Mouse (Mus musculus): ENCODE data around the gene Rab3gap1. TPM values are rescaled to one million over a fixed set of nuclear protein-coding genes. Genes with fewer than 3 reads are reported as not detected.
A peak's percentile ranks its signal among the peaks of the same experiment; 100 is the strongest.
"Not testable (repeated sequence)": the region's sequence is repeated elsewhere in the genome, so short reads cannot be mapped to it uniquely, and the experiment has no call there.

Rab3gap1 gene
- polyA plus RNA-seq, 1 experiment from 2014 or later: 21.2 TPM

DNA sequence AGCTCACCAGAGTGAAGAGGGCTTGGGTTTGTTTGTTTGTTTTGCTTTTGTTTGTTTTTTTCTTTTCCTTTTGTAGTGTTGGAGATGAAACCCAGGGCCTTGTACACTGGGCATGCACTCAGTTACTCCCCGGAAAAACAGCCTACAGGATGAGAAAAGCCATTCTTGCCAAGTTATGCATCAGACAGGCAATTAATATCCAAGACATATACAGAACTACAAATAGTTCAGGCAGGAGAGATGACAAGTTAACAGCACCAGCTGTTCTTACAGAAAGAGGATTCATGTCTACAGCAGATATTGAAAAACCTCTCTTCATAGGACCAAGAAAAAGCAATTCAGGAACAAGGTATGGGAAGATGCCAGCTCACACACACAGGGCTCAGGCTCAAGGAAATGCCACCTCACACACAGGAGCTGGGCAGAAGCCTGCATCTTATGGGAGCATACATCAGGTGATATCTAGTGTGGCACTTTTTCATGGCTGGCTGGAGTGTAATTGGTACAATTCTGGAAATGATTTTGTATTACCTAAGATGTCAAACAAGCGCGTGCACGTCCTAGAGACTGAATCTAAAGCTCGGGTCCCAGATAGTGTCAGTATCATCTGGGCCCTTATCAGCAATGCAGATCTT is 78.2 kb downstream of the Rab3gap1 start:
- ATAC-seq: no peak
- WGBS: 79% methylated on average over 5 of the region's 5 CpGs
- no peaks in the 10 kb centered on the region for H3K4me1 ChIP-seq (replicated peaks; ENCODE audit: control insufficient read depth, insufficient read depth, low read length)
- H3K36me3 ChIP-seq (ENCODE audit: control insufficient read depth, insufficient read depth): peaks cover 13% of the 10 kb centered on the region
- no peak overlapping the region for H3K27ac ChIP-seq (ENCODE audit: low read length)
- no peaks in the 10 kb centered on the region for H3K27me3 ChIP-seq (replicated peaks; ENCODE audit: control insufficient read depth, insufficient read depth, low read length)
- H3K9ac ChIP-seq (replicated peaks; ENCODE audit: low read depth, low read length): no peak overlapping the region
- H3K4me2 ChIP-seq (ENCODE audit: low read length): no peak overlapping the region
- 0 out of 2 replicates have a peak, but pooled peaks cover 4% of the 10 kb centered on the region for H3K9me3 ChIP-seq (ENCODE audit: control insufficient read depth, low read length)
- no peak overlapping the region for H3K4me3 ChIP-seq (replicated peaks; ENCODE audit: low read length)

DNA sequence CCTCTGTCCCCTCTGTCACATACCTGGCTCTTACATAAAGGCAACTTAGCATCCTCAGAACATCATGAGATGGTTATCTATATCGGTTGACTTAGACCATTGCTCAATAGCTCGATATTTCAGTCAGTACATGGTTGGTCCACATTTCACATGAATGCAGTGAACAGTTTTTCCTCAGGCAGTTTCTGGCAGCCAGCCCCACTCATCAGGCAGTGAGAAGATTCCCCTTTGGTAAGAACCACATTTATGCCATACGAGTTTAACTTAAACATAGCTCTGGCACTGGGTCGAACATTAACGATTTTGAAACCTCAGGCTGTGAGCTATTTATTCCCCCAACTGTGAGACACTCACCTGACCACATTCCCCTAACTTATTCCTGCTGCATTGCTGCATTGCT is 80.2 kb downstream of the Rab3gap1 start:
- no peak overlapping the region for H3K27ac ChIP-seq (ENCODE audit: low read length)
- H3K9ac ChIP-seq (replicated peaks; ENCODE audit: low read depth, low read length): no peak overlapping the region
- H3K9me3 ChIP-seq (ENCODE audit: control insufficient read depth, low read length): 0 out of 2 replicates have a peak, but pooled peaks cover 4% of the 10 kb centered on the region
- H3K4me3 ChIP-seq (replicated peaks; ENCODE audit: low read length): no peak overlapping the region
- no peaks in the 10 kb centered on the region for H3K4me1 ChIP-seq (replicated peaks; ENCODE audit: control insufficient read depth, insufficient read depth, low read length)
- WGBS: 79% methylated on average over 5 of the region's 5 CpGs
- H3K4me2 ChIP-seq (ENCODE audit: low read length): no peak overlapping the region
- ATAC-seq: no peak
- H3K36me3 ChIP-seq (ENCODE audit: control insufficient read depth, insufficient read depth): peaks cover 6% of the 10 kb centered on the region; the same call in 1 of the 2 replicates
- no peaks in the 10 kb centered on the region for H3K27me3 ChIP-seq (replicated peaks; ENCODE audit: control insufficient read depth, insufficient read depth, low read length)

DNA sequence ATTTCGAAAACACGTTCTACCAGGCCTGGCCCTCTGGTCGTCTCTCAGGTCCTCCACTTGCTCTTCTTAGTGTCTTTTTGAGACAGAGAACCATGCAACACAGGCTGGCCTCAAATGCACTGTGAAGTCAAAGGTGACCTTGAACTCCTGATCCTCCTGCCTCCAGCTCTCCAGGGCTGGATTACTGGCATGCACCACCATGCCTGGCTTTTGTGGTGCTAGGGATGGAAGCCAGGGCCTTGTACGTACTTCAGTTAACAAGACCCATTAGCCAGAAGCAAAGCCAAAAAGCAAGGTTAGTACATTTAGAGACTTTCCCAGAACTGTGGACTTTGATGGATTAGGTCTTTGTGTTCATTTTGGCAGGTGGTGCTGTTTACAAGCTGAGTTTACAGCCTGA is 83.7 kb downstream of the Rab3gap1 start:
- Histone ChIP-seq H3K36me3 (ENCODE audit: control insufficient read depth, insufficient read depth) (no peaks in the 10 kb centered on the region), H3K27ac (ENCODE audit: low read length) (no peak overlapping the region), H3K4me2 (ENCODE audit: low read length) (no peak overlapping the region), H3K9me3 (ENCODE audit: control insufficient read depth, low read length) (0 out of 2 replicates have a peak, but pooled peaks cover 4% of the 10 kb centered on the region), H3K4me1 (replicated peaks; ENCODE audit: control insufficient read depth, insufficient read depth, low read length) (no peaks in the 10 kb centered on the region), H3K4me3 (replicated peaks; ENCODE audit: low read length) (no peak overlapping the region), H3K27me3 (replicated peaks; ENCODE audit: control insufficient read depth, insufficient read depth, low read length) (no peaks in the 10 kb centered on the region), H3K9ac (replicated peaks; ENCODE audit: low read depth, low read length) (no peak overlapping the region)
- no peak for ATAC-seq
- WGBS: 84% methylated on average over 4 of the region's 4 CpGs

DNA sequence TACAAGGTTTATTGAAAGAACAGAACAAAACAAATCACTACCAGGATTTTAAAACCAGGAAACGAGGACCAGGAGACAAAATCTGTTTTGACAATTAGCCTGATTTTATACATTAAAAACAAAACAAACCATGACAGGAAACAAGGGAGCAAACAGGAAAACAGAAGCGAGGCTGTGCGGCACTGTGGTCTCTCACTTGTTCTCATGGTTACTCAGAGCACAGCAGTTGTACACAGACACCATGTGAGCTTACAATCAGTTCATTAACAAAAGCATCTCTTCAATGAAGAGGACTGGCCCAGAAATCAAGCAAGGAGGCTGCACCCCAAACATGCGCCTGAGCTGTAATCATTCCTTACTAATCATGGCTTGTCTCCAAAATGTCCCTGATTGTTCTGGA is 85.6 kb downstream of the Rab3gap1 start:
- 73% methylated on average over 4 of the region's 4 CpGs for whole genome bisulfite sequencing
- not testable (repeated sequence) for H3K4me3 ChIP-seq (replicated peaks; ENCODE audit: low read length); H3K9me3 ChIP-seq (ENCODE audit: control insufficient read depth, low read length); H3K27me3 ChIP-seq (replicated peaks; ENCODE audit: control insufficient read depth, insufficient read depth, low read length); H3K27ac ChIP-seq (ENCODE audit: low read length); H3K36me3 ChIP-seq (ENCODE audit: control insufficient read depth, insufficient read depth); H3K4me2 ChIP-seq (ENCODE audit: low read length); H3K4me1 ChIP-seq (replicated peaks; ENCODE audit: control insufficient read depth, insufficient read depth, low read length); ATAC-seq; H3K9ac ChIP-seq (replicated peaks; ENCODE audit: low read depth, low read length)

- H3K27me3 ChIP-seq (replicated peaks; ENCODE audit: control insufficient read depth, insufficient read depth, low read length): no peaks in the 10 kb centered on the region
- H3K4me1 ChIP-seq (replicated peaks; ENCODE audit: control insufficient read depth, insufficient read depth, low read length): peaks cover 10% of the 10 kb centered on the region
- no peaks in the 10 kb centered on the region for H3K9me3 ChIP-seq (ENCODE audit: control insufficient read depth, low read length)
- no peak for ATAC-seq
- H3K4me2 ChIP-seq (ENCODE audit: low read length): no peak overlapping the region
- H3K4me3 ChIP-seq (replicated peaks; ENCODE audit: low read length): no peak overlapping the region
- 72% methylated on average over 4 of the region's 4 CpGs for WGBS
- H3K9ac ChIP-seq (replicated peaks; ENCODE audit: low read depth, low read length): no peak overlapping the region
- H3K27ac ChIP-seq (ENCODE audit: low read length): no peak overlapping the region
- H3K36me3 ChIP-seq (ENCODE audit: control insufficient read depth, insufficient read depth): no peaks in the 10 kb centered on the region
Observed at GRCm38 (mm10) chr1:127954800-127955199, 86.2 kb downstream of the Rab3gap1 start.

GRCm38 (mm10) chr1:127956524-127956923 is 88.0 kb downstream of the Rab3gap1 start:
- H3K9ac ChIP-seq (replicated peaks; ENCODE audit: low read depth, low read length): no peak overlapping the region
- no peak overlapping the region for H3K27ac ChIP-seq (ENCODE audit: low read length)
- H3K4me2 ChIP-seq (ENCODE audit: low read length): no peak overlapping the region
- 91% methylated on average over 1 of the region's 1 CpGs for WGBS
- H3K36me3 ChIP-seq (ENCODE audit: control insufficient read depth, insufficient read depth): no peaks in the 10 kb centered on the region
- H3K9me3 ChIP-seq (ENCODE audit: control insufficient read depth, low read length): no peaks in the 10 kb centered on the region
- ATAC-seq: no peak
- H3K27me3 ChIP-seq (replicated peaks; ENCODE audit: control insufficient read depth, insufficient read depth, low read length): no peaks in the 10 kb centered on the region
- no peak overlapping the region for H3K4me3 ChIP-seq (replicated peaks; ENCODE audit: low read length)
- peaks cover 12% of the 10 kb centered on the region for H3K4me1 ChIP-seq (replicated peaks; ENCODE audit: control insufficient read depth, insufficient read depth, low read length)

DNA sequence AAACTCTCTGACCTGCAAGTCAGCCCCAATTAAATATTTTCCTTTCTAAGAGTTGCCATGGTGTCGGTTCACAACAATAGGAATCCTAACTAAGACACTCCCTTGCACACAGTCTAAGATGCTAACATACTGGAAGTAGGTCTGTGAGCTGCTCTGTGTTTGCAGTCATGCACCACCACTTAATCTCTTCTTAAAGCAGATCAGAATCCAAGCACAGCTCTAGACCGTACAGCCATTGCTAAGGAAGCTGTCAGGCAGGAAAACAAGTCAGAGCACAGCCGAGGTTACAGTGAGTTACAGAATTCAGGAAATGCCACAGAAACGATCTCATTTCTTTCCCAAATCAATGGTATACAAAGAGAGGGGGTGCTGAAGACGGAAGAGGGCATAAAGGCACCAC is 90.2 kb downstream of the Rab3gap1 start:
- Histone ChIP-seq H3K9ac (replicated peaks; ENCODE audit: low read depth, low read length) (no peak overlapping the region), H3K36me3 (ENCODE audit: control insufficient read depth, insufficient read depth) (no peaks in the 10 kb centered on the region), H3K4me2 (ENCODE audit: low read length) (no peak overlapping the region; the same call in 1 of the 2 replicates), H3K27ac (ENCODE audit: low read length) (peak overlapping the region; percentile 65), H3K4me1 (replicated peaks; ENCODE audit: control insufficient read depth, insufficient read depth, low read length) (peaks cover 12% of the 10 kb centered on the region), H3K4me3 (replicated peaks; ENCODE audit: low read length) (no peak overlapping the region), H3K27me3 (replicated peaks; ENCODE audit: control insufficient read depth, insufficient read depth, low read length) (no peaks in the 10 kb centered on the region), H3K9me3 (ENCODE audit: control insufficient read depth, low read length) (no peaks in the 10 kb centered on the region)
- peak; percentile 59; the same call in 1 of the 2 replicates for ATAC-seq
- WGBS: 24% methylated on average over 5 of the region's 5 CpGs

GRCm38 (mm10) chr1:127959312-127959718 is 90.7 kb downstream of the Rab3gap1 start:
- peak overlapping the region; percentile 65 for H3K27ac ChIP-seq (ENCODE audit: low read length)
- H3K4me2 ChIP-seq (ENCODE audit: low read length): peak overlapping the region; percentile 6; the same call in 1 of the 2 replicates
- no peak overlapping the region for H3K4me3 ChIP-seq (replicated peaks; ENCODE audit: low read length)
- H3K36me3 ChIP-seq (ENCODE audit: control insufficient read depth, insufficient read depth): no peaks in the 10 kb centered on the region
- H3K27me3 ChIP-seq (replicated peaks; ENCODE audit: control insufficient read depth, insufficient read depth, low read length): no peaks in the 10 kb centered on the region
- H3K9ac ChIP-seq (replicated peaks; ENCODE audit: low read depth, low read length): 0 out of 2 replicates have a peak overlapping the region, but pooled peaks have one; percentile 5
- peaks cover 12% of the 10 kb centered on the region for H3K4me1 ChIP-seq (replicated peaks; ENCODE audit: control insufficient read depth, insufficient read depth, low read length)
- H3K9me3 ChIP-seq (ENCODE audit: control insufficient read depth, low read length): no peaks in the 10 kb centered on the region
- ATAC-seq: peak; percentile 67
- WGBS: 29% methylated on average over 7 of the region's 7 CpGs

DNA sequence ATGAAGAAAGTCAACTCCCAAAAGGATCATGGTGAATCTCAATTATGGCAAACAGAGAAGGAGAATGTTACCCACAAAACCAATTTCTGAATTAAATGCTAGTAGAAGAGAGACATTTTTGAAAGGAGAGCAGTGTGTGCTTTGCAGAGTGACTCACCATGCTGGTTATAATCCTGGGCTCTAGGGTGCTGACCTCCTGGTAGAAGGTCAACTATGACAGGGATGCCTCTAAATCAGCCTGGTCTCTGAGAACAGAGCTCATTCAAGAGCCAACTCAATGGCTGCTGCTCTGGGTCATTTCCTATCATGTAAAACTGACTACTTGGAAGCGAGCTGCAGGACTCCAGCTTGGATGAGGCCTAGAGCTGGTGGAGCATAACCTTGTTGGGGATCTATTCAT is 92.6 kb downstream of the Rab3gap1 start:
- WGBS: 95% methylated on average over 1 of the region's 1 CpGs
- H3K9ac ChIP-seq (replicated peaks; ENCODE audit: low read depth, low read length): no peak overlapping the region

More for the DNA sequence above, 92.6 kb downstream of the Rab3gap1 start:
- peaks cover 12% of the 10 kb centered on the region for H3K4me1 ChIP-seq (replicated peaks; ENCODE audit: control insufficient read depth, insufficient read depth, low read length)
- H3K27me3 ChIP-seq (replicated peaks; ENCODE audit: control insufficient read depth, insufficient read depth, low read length): no peaks in the 10 kb centered on the region
- H3K36me3 ChIP-seq (ENCODE audit: control insufficient read depth, insufficient read depth): no peaks in the 10 kb centered on the region
- no peak overlapping the region for H3K4me2 ChIP-seq (ENCODE audit: low read length)
- no peaks in the 10 kb centered on the region for H3K9me3 ChIP-seq (ENCODE audit: control insufficient read depth, low read length)
- H3K4me3 ChIP-seq (replicated peaks; ENCODE audit: low read length): no peak overlapping the region
- no peak for ATAC-seq
- no peak overlapping the region for H3K27ac ChIP-seq (ENCODE audit: low read length)
